Mouse (Mus musculus) thymus, adult 2 months (tissue): Measurements from ENCODE around the gene Rnf34.

Source experiments
- CTCF ChIP-seq: fragments of 200-500 bp; IDR thresholded peaks from 2 replicates; pipeline ENCODE4 v1.5.1; 2012; ENCODE audit warnings: mild to moderate bottlenecking, control low read depth, low read length, moderate library complexity, borderline replicate concordance; ENCODE audit not compliant: control insufficient read depth, poor library complexity, insufficient read depth; ENCODE audit errors: extremely low read depth
- POLR2A ChIP-seq: fragments of 200-500 bp; IDR thresholded peaks from 2 replicates; pipeline ENCODE4 v1.6.1; 2012; ENCODE audit warnings: mild to moderate bottlenecking, low read length, control low read depth, moderate library complexity; ENCODE audit not compliant: control insufficient read depth, poor library complexity, insufficient read depth; ENCODE audit errors: extremely low read depth

- no peak for TF ChIP-seq POLR2A
- no peak for TF ChIP-seq CTCF
These were observed 23.7 kb downstream of the Rnf34 start for GRCm38 (mm10) chr5:122873573-122873972.
